Mouse (Mus musculus): ENCODE measurements around the gene Cldn7. TPM values are rescaled to one million over a fixed set of nuclear protein-coding genes. Genes with fewer than 3 reads are reported as not detected.

Cldn7 gene
- total and polyA plus RNA-seq, 2 experiments from 2014 or later, result 0.34 TPM; not detected in 1

- no peak for TF ChIP-seq CTCF (IDR thresholded peaks at IDR 0.05; ENCODE audit: low read depth)
- no peaks in the 10 kb centered on the region for H3K36me3 ChIP-seq (ENCODE audit: insufficient read depth)
- no peak overlapping the region for H3K4me2 ChIP-seq (ENCODE audit: low read depth)
- H3K27me3 ChIP-seq (ENCODE audit: insufficient read depth, low read length), result 0 out of 2 replicates have a peak, but pooled peaks cover 7% of the 10 kb centered on the region
- no peak overlapping the region for H3K9ac ChIP-seq
- no peak overlapping the region for H3K4me3 ChIP-seq (ENCODE audit: low read depth, low read length)
- H3K27ac ChIP-seq (ENCODE audit: low read depth, low read length), result no peak overlapping the region
- ATAC-seq (no peak), DNase-seq (no peak)
- H3K9me3 ChIP-seq (ENCODE audit: low read length), result no peaks in the 10 kb centered on the region
- H3K4me1 ChIP-seq (ENCODE audit: insufficient read depth), result no peaks in the 10 kb centered on the region
- 65% methylated on average over 1 of the region's 1 CpGs for WGBS
These were observed 8.4 kb upstream of the Cldn7 start for GRCm38 (mm10) chr11:69956218-69956617.

DNA sequence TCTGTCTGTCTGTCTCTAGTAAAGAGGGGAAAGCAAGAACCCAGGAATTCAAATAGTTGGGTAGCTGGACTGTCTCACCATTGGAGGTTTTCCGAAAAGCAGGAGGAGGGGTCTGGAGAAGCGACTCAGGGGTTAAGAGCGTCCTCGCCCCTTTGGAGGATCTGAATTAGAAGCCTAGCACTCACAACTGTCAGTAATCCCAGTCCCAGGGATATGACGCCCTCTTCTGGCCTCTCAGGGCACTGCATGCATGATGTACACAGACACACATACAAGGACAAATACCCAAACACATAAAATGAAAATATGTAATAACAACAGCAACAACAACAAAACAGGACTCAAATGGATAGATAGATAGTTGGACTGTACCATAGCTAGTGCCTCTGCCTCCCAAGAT, 4.0 kb upstream of the Cldn7 start:
- no peaks in the 10 kb centered on the region for H3K36me3 ChIP-seq (ENCODE audit: insufficient read depth)
- ATAC-seq (no peak), DNase-seq (no peak)
- WGBS, result 27% methylated on average over 5 of the region's 5 CpGs
- H3K4me3 ChIP-seq (ENCODE audit: low read depth, low read length), result no peak overlapping the region
- no peaks in the 10 kb centered on the region for H3K9me3 ChIP-seq (ENCODE audit: low read length)
- H3K4me1 ChIP-seq (ENCODE audit: insufficient read depth), result no peaks in the 10 kb centered on the region
- H3K27ac ChIP-seq (ENCODE audit: low read depth, low read length), result no peak overlapping the region
- peak; percentile 34; the same call in 1 of the 2 replicates for TF ChIP-seq CTCF (IDR thresholded peaks at IDR 0.05; ENCODE audit: low read depth)
- peaks cover 30% of the 10 kb centered on the region for H3K27me3 ChIP-seq (ENCODE audit: insufficient read depth, low read length)
- no peak overlapping the region for H3K4me2 ChIP-seq (ENCODE audit: low read depth)
- no peak overlapping the region for H3K9ac ChIP-seq

GRCm38 (mm10) chr11:69961841-69962240, 2.7 kb upstream of the Cldn7 start:
- Histone ChIP-seq H3K4me2 (ENCODE audit: low read depth) (no peak overlapping the region), H3K36me3 (ENCODE audit: insufficient read depth) (no peaks in the 10 kb centered on the region), H3K4me3 (ENCODE audit: low read depth, low read length) (no peak overlapping the region), H3K27ac (ENCODE audit: low read depth, low read length) (no peak overlapping the region), H3K9ac (no peak overlapping the region), H3K4me1 (ENCODE audit: insufficient read depth) (0 out of 2 replicates have a peak, but pooled peaks cover 3% of the 10 kb centered on the region), H3K9me3 (ENCODE audit: low read length) (no peaks in the 10 kb centered on the region), H3K27me3 (ENCODE audit: insufficient read depth, low read length) (peaks cover 42% of the 10 kb centered on the region)
- whole genome bisulfite sequencing, result 45% methylated on average over 5 of the region's 5 CpGs
- TF ChIP-seq CTCF (IDR thresholded peaks at IDR 0.05; ENCODE audit: low read depth), result no peak
- ATAC-seq (no peak), DNase-seq (no peak)

DNA sequence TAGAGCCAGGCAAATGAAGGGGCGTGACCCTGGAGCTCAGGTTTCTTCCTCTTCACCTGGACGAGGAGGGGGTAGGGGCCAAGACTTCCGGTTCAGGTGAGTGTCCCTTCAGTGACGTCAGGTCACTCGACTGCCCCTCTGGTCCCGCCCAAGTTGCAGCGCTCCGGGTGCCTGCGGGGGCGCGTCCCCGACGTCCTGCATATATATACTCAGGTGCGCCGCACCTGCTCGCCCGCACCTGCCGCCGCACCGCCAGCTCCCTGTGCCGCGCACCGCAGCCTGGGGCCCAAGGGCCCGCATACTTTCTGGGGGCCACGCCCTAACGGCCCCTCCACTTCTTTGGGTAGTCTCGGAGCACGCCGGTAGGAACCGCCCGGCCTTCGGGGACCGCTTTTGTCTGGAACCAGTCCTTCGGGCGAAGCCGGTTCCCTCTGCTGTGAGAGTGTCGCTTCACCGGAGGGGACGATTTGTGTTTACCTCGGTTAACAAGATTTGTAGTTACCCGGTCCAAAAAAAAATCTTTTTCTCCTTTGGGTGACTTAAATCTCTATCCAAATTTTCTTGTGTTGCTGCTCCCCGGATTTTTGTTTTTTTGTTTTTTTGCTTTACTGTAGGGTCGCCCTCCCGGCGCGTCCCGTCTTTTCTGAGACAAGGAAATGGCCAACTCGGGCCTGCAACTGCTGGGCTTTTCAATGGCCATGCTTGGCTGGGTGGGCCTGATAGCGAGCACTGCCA, 859 bp downstream of the Cldn7 start:
- Histone ChIP-seq H3K9ac (no peak overlapping the region), H3K27me3 (ENCODE audit: insufficient read depth, low read length) (peaks cover 49% of the 10 kb centered on the region), H3K36me3 (ENCODE audit: insufficient read depth) (peaks cover 25% of the 10 kb centered on the region), H3K4me2 (ENCODE audit: low read depth) (no peak overlapping the region), H3K4me1 (ENCODE audit: insufficient read depth) (0 out of 2 replicates have a peak, but pooled peaks cover 3% of the 10 kb centered on the region), H3K27ac (ENCODE audit: low read depth, low read length) (no peak overlapping the region), H3K4me3 (ENCODE audit: low read depth, low read length) (0 out of 2 replicates have a peak overlapping the region, but pooled peaks have one; percentile 3), H3K9me3 (ENCODE audit: low read length) (no peaks in the 10 kb centered on the region)
- 3% methylated on average over 49 of the region's 49 CpGs for WGBS
- ATAC-seq (no peak), DNase-seq (no peak)
- no peak for TF ChIP-seq CTCF (IDR thresholded peaks at IDR 0.05; ENCODE audit: low read depth)

- Histone ChIP-seq H3K4me1 (ENCODE audit: insufficient read depth) (0 out of 2 replicates have a peak, but pooled peaks cover 3% of the 10 kb centered on the region), H3K36me3 (ENCODE audit: insufficient read depth) (peaks cover 28% of the 10 kb centered on the region), H3K4me2 (ENCODE audit: low read depth) (peak overlapping the region; percentile 35), H3K4me3 (ENCODE audit: low read depth, low read length) (peak overlapping the region; percentile 24), H3K27ac (ENCODE audit: low read depth, low read length) (no peak overlapping the region), H3K27me3 (ENCODE audit: insufficient read depth, low read length) (peaks cover 42% of the 10 kb centered on the region), H3K9ac (0 out of 2 replicates have a peak overlapping the region, but pooled peaks have one; percentile 6), H3K9me3 (ENCODE audit: low read length) (no peaks in the 10 kb centered on the region)
- WGBS, result 3% methylated on average over 59 of the region's 59 CpGs
- ATAC-seq, result no peak
- DNase-seq, result no peak
- no peak for TF ChIP-seq CTCF (IDR thresholded peaks at IDR 0.05; ENCODE audit: low read depth)
These were observed 1.7 kb downstream of the Cldn7 start for GRCm38 (mm10) chr11:69966006-69966859.

GRCm38 (mm10) chr11:69966860-69967517, 2.4 kb downstream of the Cldn7 start:
- DNase-seq (no peak), ATAC-seq (peak; percentile 16; the same call in 1 of the 2 replicates)
- Histone ChIP-seq H3K9ac (no peak overlapping the region), H3K27me3 (ENCODE audit: insufficient read depth, low read length) (peaks cover 42% of the 10 kb centered on the region), H3K9me3 (ENCODE audit: low read length) (no peaks in the 10 kb centered on the region), H3K4me3 (ENCODE audit: low read depth, low read length) (peak overlapping the region; percentile 24; the same call in 1 of the 2 replicates), H3K36me3 (ENCODE audit: insufficient read depth) (peaks cover 33% of the 10 kb centered on the region), H3K27ac (ENCODE audit: low read depth, low read length) (no peak overlapping the region), H3K4me2 (ENCODE audit: low read depth) (peak overlapping the region; percentile 35), H3K4me1 (ENCODE audit: insufficient read depth) (0 out of 2 replicates have a peak, but pooled peaks cover 3% of the 10 kb centered on the region)
- 37% methylated on average over 17 of the region's 17 CpGs for WGBS
- TF ChIP-seq CTCF (IDR thresholded peaks at IDR 0.05; ENCODE audit: low read depth), result no peak
